Mouse (Mus musculus): ENCODE measurements around the gene Fam187a. TPM values are rescaled to one million over a fixed set of nuclear protein-coding genes. Genes with fewer than 3 reads are reported as not detected.

Gene Fam187a
- polyA plus RNA-seq (2015; fragmentation: Nextera tagmentation; extraction: Ambion mirVana) = not detected in 2 replicates

DNA sequence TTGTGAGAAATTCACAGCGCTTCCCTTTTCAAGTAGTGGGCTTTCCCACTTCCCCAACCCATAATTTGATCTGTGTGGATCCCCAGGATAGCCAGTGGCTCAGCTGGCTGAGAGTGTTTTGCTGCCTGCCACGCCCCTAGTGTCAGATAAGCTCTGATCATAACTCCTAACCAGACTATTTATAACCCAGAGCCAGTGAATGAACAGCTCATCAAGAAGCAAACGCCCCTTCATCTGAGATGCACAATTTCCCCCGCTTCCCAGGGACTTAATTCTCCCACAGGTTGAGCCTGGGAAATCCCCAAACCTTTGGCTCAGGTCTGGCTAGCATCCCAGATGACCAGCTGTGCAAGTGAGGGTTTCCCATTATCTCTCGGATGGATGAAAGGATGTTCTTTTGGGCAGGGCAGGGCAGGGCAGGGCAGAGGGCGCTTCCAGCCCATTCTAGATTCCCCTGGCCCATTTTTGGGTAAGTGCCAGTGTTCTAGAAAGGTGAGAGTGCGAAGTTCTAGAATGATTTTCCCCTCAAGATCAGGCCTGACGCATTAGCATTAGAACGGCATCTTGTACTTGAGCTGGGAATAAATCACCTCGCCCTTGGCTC lies at the start of gene Fam187a:
TSS of gene Fam187a (plus strand) at position 554 of the 604 bp plus-strand sequence.
- no peak for ATAC-seq (ENCODE audit: insufficient number of reproducible peaks, low FRiP score, low TSS enrichment, low read depth)
- Histone ChIP-seq H3K9me3 (replicated peaks) (no peaks in the 10 kb centered on the region), H3K4me3 (replicated peaks) (no peak within 1 kb of the TSS), H3K4me1 (peaks cover 8% of the 10 kb centered on the region), H3K9ac (no peak within 1 kb of the TSS), H3K36me3 (no peaks in the 10 kb centered on the region), H3K4me2 (replicated peaks) (no peak within 1 kb of the TSS), H3K27me3 (peaks cover 20% of the 10 kb centered on the region), H3K27ac (replicated peaks) (no peak within 1 kb of the TSS)
- 56% methylated on average over 10 of the region's 10 CpGs for WGBS

DNA sequence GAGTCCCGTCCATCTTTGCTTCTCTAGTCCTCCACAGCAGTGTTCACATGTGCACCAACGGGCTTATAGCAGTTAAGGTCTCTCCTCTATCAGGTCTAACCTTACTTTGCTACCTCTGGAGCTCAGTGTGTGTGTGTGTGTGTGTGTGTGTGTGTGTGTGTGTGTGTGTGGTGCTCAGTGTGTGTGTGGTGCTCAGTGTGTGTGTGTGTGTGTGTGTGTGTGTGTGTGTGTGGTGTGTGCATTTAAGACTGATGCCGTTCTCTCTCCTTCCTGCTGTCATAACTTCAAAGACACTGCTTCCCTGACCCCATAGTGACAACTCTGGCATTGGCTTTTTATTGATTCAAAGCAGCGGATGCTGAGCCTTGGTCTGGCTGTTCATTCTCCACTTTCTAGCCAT lies 49.4 kb upstream of the Fam187a start, which contains the start of gene Higd1b:
TSS of gene Higd1b (plus strand) at position 301 of the 400 bp plus-strand sequence.
- WGBS = 61% methylated on average over 4 of the region's 4 CpGs
- no peaks in the 10 kb centered on the region for H3K27me3 ChIP-seq

DNA sequence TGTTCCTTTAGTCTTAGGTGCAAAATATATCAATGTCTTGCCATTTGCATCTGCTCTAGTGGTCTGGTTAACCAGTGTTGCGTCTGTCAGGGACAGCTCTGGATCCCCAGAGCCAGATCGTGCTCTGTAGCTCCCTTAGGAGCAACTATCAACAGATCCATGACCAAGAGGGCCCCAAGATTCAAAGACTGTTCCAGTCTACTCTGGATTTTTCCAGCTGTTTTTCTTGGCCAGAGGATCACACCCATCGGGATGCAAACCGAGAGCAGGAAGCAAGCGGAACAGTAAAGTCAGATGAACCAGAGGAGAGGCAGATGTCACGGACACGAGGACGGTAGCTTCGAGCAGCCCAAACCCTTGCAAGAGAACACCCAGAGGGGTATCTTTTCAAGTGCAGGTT lies 48.8 kb upstream of the Fam187a start:
- H3K4me1 ChIP-seq = 0 out of 2 replicates have a peak, but pooled peaks cover 4% of the 10 kb centered on the region
- 58% methylated on average over 9 of the region's 9 CpGs for WGBS
- no peaks in the 10 kb centered on the region for H3K9me3 ChIP-seq (replicated peaks)
- no peaks in the 10 kb centered on the region for H3K27me3 ChIP-seq
- peaks cover 46% of the 10 kb centered on the region for H3K36me3 ChIP-seq
- no peak for ATAC-seq (ENCODE audit: insufficient number of reproducible peaks, low FRiP score, low TSS enrichment, low read depth)
- H3K27ac ChIP-seq (replicated peaks) = no peak overlapping the region
- H3K4me2 ChIP-seq (replicated peaks) = no peak overlapping the region
- no peak overlapping the region for H3K4me3 ChIP-seq (replicated peaks)
- H3K9ac ChIP-seq = no peak overlapping the region

More for the DNA sequence above, 49.4 kb upstream of the Fam187a start, which contains the start of gene Higd1b:
- H3K36me3 ChIP-seq = peaks cover 40% of the 10 kb centered on the region
- H3K4me3 ChIP-seq (replicated peaks) = no peak within 1 kb of the TSS
- no peak within 1 kb of the TSS for H3K9ac ChIP-seq
- no peak within 1 kb of the TSS for H3K27ac ChIP-seq (replicated peaks)
- H3K9me3 ChIP-seq (replicated peaks) = no peaks in the 10 kb centered on the region
- no peak within 1 kb of the TSS for H3K4me2 ChIP-seq (replicated peaks)
- ATAC-seq (ENCODE audit: insufficient number of reproducible peaks, low FRiP score, low TSS enrichment, low read depth) = no peak
- H3K4me1 ChIP-seq = 0 out of 2 replicates have a peak, but pooled peaks cover 4% of the 10 kb centered on the region

DNA sequence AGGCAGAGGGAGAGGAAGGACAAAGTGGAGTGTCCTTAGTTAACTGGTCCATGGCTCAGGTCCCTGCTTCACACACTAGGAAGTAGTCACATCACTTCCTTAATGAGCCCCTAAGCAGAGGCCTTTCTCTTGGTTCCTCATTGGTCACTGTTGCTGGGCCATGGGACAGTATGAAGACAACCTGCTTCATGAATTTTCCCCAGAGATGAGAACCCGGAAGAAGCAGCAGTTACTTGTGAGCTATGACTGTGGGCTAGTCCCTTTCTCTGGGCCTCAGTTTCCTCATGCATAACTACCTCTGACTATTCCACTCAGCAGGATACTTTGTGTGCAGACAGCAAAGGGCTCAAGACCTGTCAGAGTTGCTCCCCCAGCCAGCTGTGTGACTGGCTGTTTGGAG lies 47.6 kb upstream of the Fam187a start:
- no peak overlapping the region for H3K9ac ChIP-seq
- 0 out of 2 replicates have a peak, but pooled peaks cover 4% of the 10 kb centered on the region for H3K4me1 ChIP-seq
- no peaks in the 10 kb centered on the region for H3K27me3 ChIP-seq
- no peaks in the 10 kb centered on the region for H3K9me3 ChIP-seq (replicated peaks)
- peaks cover 58% of the 10 kb centered on the region for H3K36me3 ChIP-seq
- no peak overlapping the region for H3K27ac ChIP-seq (replicated peaks)
- no peak overlapping the region for H3K4me3 ChIP-seq (replicated peaks)
- ATAC-seq (ENCODE audit: insufficient number of reproducible peaks, low FRiP score, low TSS enrichment, low read depth) = no peak
- H3K4me2 ChIP-seq (replicated peaks) = no peak overlapping the region
- WGBS = 83% methylated on average over 1 of the region's 1 CpGs

DNA sequence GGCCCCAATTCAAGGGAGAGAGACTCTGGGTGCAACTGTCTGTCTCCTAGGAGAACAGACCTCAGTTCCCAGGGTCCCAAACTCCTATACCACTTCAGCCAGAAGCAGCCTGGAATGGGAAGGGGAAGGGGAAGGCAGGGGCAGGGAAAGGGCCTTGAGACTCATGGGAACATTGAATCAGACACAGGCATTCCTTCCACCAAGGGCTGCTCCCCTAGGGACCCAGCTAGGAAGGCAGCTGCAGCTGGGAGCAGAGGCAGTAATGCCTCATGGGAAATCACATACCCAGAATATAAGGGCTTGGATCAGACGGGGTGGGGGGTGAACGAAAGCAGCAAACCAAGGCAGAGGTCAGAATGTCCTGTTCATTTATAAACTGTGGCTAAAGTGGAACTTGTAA lies 46.8 kb upstream of the Fam187a start:
- Histone ChIP-seq H3K4me1 (0 out of 2 replicates have a peak, but pooled peaks cover under 1% of the 10 kb centered on the region), H3K4me3 (replicated peaks) (no peak overlapping the region), H3K27me3 (no peaks in the 10 kb centered on the region), H3K9me3 (replicated peaks) (no peaks in the 10 kb centered on the region), H3K9ac (no peak overlapping the region), H3K27ac (replicated peaks) (no peak overlapping the region), H3K36me3 (peaks cover 65% of the 10 kb centered on the region), H3K4me2 (replicated peaks) (no peak overlapping the region)
- 84% methylated on average over 2 of the region's 2 CpGs for WGBS
- ATAC-seq (ENCODE audit: insufficient number of reproducible peaks, low FRiP score, low TSS enrichment, low read depth) = no peak

DNA sequence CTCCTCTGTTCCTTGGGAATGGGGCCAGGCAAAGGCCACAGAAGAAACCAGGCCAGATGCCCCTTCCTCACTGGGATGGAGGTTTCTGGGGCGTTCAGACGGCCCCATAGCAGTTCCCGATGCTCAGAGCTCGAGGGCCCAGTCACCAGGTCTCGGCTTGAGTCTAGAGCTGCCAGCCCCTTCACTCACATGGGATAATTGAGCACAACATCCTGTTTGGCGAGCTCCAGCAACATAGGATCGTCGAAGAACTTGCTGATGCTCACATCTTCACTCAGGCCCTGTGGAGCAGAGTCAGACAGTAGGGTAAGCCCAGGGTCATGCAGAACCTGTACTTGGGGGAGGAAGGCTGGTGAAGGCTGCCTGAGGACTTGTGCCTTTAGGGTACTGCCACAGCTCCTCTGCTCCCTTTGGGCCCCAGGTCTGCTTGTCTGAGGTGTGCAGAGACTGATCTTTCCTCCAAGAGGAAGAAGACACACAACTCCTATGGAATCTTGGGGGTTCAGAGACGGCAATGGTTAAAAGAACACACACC lies 46.3 kb upstream of the Fam187a start:
- whole genome bisulfite sequencing = 66% methylated on average over 9 of the region's 9 CpGs
- no peak overlapping the region for H3K27ac ChIP-seq (replicated peaks)
- no peak overlapping the region for H3K4me3 ChIP-seq (replicated peaks)
- no peaks in the 10 kb centered on the region for H3K9me3 ChIP-seq (replicated peaks)
- H3K4me1 ChIP-seq = no peaks in the 10 kb centered on the region
- ATAC-seq (ENCODE audit: insufficient number of reproducible peaks, low FRiP score, low TSS enrichment, low read depth) = no peak
- H3K36me3 ChIP-seq = peaks cover 71% of the 10 kb centered on the region
- H3K4me2 ChIP-seq (replicated peaks) = no peak overlapping the region
- H3K27me3 ChIP-seq = no peaks in the 10 kb centered on the region
- no peak overlapping the region for H3K9ac ChIP-seq

DNA sequence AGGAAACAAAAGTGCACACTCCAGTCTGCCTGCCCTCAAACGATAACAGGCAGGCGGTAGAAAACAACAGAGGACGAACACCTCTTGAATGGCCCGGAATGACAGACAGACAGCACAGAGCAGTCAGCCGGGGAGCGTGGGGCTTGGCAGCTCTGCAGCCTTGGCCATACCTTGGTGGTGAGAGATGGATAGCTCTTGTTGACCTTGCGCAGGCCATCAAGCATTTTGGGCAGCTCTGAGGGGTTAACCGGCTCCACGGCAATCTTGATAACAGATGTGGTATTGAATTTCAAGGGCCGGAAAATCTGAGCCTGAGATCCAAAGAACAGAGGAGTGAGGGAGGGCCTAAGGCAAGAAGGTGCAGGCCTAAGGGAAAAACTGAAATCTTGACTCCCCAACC lies 39.0 kb upstream of the Fam187a start:
- H3K9ac ChIP-seq = no peak overlapping the region
- H3K4me3 ChIP-seq (replicated peaks) = no peak overlapping the region
- H3K4me1 ChIP-seq = no peaks in the 10 kb centered on the region
- peaks cover 98% of the 10 kb centered on the region for H3K36me3 ChIP-seq
- no peak overlapping the region for H3K4me2 ChIP-seq (replicated peaks)
- ATAC-seq (ENCODE audit: insufficient number of reproducible peaks, low FRiP score, low TSS enrichment, low read depth) = no peak
- WGBS = 67% methylated on average over 10 of the region's 10 CpGs
- no peaks in the 10 kb centered on the region for H3K27me3 ChIP-seq
- no peak overlapping the region for H3K27ac ChIP-seq (replicated peaks)
- no peaks in the 10 kb centered on the region for H3K9me3 ChIP-seq (replicated peaks)

DNA sequence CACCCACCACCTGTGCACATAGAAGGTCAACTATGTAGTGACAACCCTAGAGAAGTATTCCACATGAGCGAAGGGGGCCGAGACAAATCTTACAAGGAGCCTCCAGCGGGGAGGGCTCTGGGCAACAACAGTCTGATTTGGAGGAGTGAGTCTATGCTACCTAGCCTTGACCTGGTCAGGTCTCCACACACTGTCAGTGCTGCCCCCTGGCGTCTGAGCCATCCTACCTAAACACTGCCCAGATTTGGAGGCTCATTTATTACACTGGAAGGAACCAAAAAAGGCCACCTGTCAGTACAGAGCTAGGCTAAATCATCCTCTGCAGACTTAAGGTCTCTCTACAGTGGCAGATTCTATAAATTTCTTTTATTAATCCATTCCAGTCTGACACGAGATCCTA lies 33.1 kb upstream of the Fam187a start:
- WGBS = 64% methylated on average over 5 of the region's 5 CpGs
- H3K4me3 ChIP-seq (replicated peaks) = no peak overlapping the region
- no peak overlapping the region for H3K4me2 ChIP-seq (replicated peaks)
- no peaks in the 10 kb centered on the region for H3K4me1 ChIP-seq
- H3K27me3 ChIP-seq = no peaks in the 10 kb centered on the region
- ATAC-seq (ENCODE audit: insufficient number of reproducible peaks, low FRiP score, low TSS enrichment, low read depth) = peak; percentile 63; the same call in 1 of the 2 replicates
- no peak overlapping the region for H3K9ac ChIP-seq
- no peak overlapping the region for H3K27ac ChIP-seq (replicated peaks)
- peaks cover 82% of the 10 kb centered on the region for H3K36me3 ChIP-seq
- no peaks in the 10 kb centered on the region for H3K9me3 ChIP-seq (replicated peaks)

DNA sequence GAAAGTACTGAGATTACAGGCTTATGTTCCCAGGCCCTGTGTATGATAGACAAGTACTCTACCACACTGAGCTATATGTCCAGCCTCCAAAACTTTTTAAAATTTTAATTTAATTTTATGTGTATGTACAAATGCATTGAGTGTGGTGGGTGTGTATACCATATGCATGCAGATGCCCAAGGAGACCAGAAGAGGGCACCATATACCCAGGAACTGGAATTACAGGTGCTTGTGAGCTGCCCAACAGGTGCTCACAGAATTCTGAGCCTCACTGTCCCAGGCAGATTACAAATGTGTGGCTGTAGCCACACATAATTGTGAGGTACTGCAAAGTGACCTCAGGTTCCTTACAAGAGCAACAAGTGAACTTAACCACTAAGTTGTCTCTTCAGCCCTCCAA lies 31.2 kb upstream of the Fam187a start:
- peaks cover 81% of the 10 kb centered on the region for H3K36me3 ChIP-seq
- no peaks in the 10 kb centered on the region for H3K4me1 ChIP-seq
- no peaks in the 10 kb centered on the region for H3K9me3 ChIP-seq (replicated peaks)
- no peak overlapping the region for H3K27ac ChIP-seq (replicated peaks)
- H3K9ac ChIP-seq = no peak overlapping the region
- H3K4me3 ChIP-seq (replicated peaks) = no peak overlapping the region
- no peak for ATAC-seq (ENCODE audit: insufficient number of reproducible peaks, low FRiP score, low TSS enrichment, low read depth)
- no peak overlapping the region for H3K4me2 ChIP-seq (replicated peaks)
- no peaks in the 10 kb centered on the region for H3K27me3 ChIP-seq

DNA sequence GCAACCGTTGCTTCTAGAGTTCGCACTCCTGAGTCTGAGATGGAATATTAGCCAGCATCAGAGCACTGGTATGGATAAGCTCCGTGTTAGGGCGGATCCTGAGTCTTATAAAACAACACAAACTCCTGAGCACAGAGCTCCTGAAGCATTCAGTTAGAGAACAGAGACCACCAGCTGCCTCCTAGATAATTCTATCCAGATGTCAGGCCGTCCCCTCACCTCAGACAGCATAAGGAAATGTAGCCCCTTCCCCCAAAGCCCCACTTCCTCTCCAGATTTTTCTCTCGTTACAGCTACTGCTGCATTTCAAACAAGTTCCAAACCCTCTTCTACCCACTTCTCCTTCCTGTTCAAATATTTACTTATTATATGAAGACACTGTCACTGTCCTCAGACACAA lies 29.0 kb upstream of the Fam187a start:
- H3K9ac ChIP-seq = no peak overlapping the region
- ATAC-seq (ENCODE audit: insufficient number of reproducible peaks, low FRiP score, low TSS enrichment, low read depth) = no peak
- no peaks in the 10 kb centered on the region for H3K27me3 ChIP-seq
- H3K4me1 ChIP-seq = no peaks in the 10 kb centered on the region
- no peak overlapping the region for H3K27ac ChIP-seq (replicated peaks)
- H3K36me3 ChIP-seq = peaks cover 83% of the 10 kb centered on the region
- no peaks in the 10 kb centered on the region for H3K9me3 ChIP-seq (replicated peaks)
- H3K4me2 ChIP-seq (replicated peaks) = no peak overlapping the region
- H3K4me3 ChIP-seq (replicated peaks) = no peak overlapping the region
- WGBS = 38% methylated on average over 6 of the region's 6 CpGs

DNA sequence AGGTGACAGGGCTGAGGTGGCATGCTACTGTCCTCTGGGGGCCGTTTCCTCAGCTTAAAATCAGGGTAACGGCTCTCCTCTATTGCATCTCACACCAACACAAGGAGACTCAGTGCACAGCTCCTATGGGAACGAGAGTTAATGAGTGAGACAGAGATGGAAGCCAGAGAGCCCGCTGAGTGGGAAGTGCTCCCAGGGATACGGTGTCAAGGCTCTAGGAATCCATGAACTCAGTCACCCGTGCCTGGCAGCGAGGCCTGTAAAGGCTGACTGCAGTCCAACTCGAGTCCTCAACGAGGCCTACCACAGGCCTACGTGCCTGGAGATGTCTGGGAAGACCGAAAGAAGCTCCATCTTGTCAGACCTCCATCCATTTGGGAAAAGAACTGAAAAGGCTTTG lies 26.0 kb upstream of the Fam187a start:
- H3K36me3 ChIP-seq = peaks cover 83% of the 10 kb centered on the region
- no peak for ATAC-seq (ENCODE audit: insufficient number of reproducible peaks, low FRiP score, low TSS enrichment, low read depth)
- H3K9me3 ChIP-seq (replicated peaks) = no peaks in the 10 kb centered on the region
- H3K4me2 ChIP-seq (replicated peaks) = no peak overlapping the region
- WGBS = 97% methylated on average over 11 of the region's 11 CpGs
- no peaks in the 10 kb centered on the region for H3K27me3 ChIP-seq
- H3K27ac ChIP-seq (replicated peaks) = no peak overlapping the region
- H3K4me3 ChIP-seq (replicated peaks) = no peak overlapping the region
- H3K9ac ChIP-seq = no peak overlapping the region
- no peaks in the 10 kb centered on the region for H3K4me1 ChIP-seq

DNA sequence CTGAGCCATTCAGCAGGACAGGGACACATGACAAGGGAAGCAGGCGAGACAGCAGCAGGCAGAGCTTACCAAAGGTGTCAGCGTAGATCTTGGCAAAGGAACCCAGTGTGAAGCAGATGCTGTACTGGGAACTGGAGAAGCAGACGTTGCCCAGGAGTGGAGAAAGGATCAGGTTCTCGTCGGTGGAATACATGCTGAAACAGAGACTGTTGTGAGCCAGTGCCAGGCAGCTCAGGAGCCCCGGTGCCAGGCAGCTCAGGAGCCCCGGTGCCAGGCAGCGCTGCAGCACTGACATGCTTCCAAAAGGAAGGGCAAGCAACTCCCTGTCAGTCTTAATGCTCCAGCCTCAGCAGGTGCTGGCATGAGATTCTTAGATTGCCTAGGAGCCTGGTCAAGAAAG lies 25.0 kb upstream of the Fam187a start:
- Histone ChIP-seq H3K36me3 (peaks cover 78% of the 10 kb centered on the region), H3K4me1 (no peaks in the 10 kb centered on the region), H3K9me3 (replicated peaks) (no peaks in the 10 kb centered on the region), H3K27ac (replicated peaks) (no peak overlapping the region), H3K9ac (no peak overlapping the region), H3K27me3 (no peaks in the 10 kb centered on the region), H3K4me2 (replicated peaks) (no peak overlapping the region), H3K4me3 (replicated peaks) (no peak overlapping the region)
- ATAC-seq (ENCODE audit: insufficient number of reproducible peaks, low FRiP score, low TSS enrichment, low read depth) = no peak
- 85% methylated on average over 8 of the region's 8 CpGs for WGBS
